ENCODE assay signal across 15 mouse cellular contexts in the genomic region with DNA sequence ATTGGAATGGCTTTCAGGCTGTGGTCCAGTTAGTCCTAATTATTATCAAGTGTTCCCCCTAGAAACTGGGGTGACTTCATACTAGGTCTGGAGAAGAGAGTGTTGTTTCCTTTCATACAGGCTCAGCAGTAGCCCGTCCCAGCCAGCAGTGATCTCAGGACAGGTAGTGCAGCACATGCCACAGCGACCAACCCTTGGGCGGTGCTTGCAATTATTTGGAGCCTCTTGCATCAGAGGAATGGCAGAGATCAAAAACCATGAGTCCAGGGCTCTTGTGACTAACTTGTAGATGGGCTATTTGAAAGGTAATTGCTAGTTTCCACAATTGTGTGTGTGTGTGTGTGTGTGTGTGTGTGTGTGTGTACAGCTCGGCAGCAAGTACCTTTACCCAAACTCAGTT.
"Had no signal": no experiment of that assay in that cellular context is flagged by ENCODE, and none has a peak within 500 bp of the region (broad histone marks: within the 10 kb centered on the region; RNA-seq: fewer than 3 reads in every experiment).

No protein-coding gene starts in this region.

- H3K36me3 ChIP-seq: intestine, embryonic 15.5 days; midbrain, embryonic 15.5 days; neural tube, embryonic 13.5 days; stomach, embryonic 15.5 days had no signal

- H3K9me3 ChIP-seq: intestine, embryonic 15.5 days; limb, embryonic 12.5 days; midbrain, embryonic 15.5 days; neural tube, embryonic 13.5 days; stomach, embryonic 15.5 days had no signal

- H3K27ac ChIP-seq: intestine, embryonic 15.5 days; layer of hippocampus, adult 2 months; limb, embryonic 12.5 days; macrophage; midbrain, embryonic 15.5 days; neural tube, embryonic 13.5 days; stomach, embryonic 15.5 days had no signal

- ATAC-seq: intestine, embryonic 15.5 days; midbrain, embryonic 15.5 days had no signal

- DNase-seq: kidney, adult 18-20 months; kidney, postnatal 10 days; kidney, postnatal 4 days; liver; right cerebral cortex, postnatal 14 days; thymus, postnatal 36 days had no signal

- H3K27me3 ChIP-seq: intestine, embryonic 15.5 days; megakaryocyte, embryonic 14.5 days; stomach, embryonic 15.5 days had no signal

- H3K9ac ChIP-seq: intestine, embryonic 15.5 days; limb, embryonic 12.5 days; midbrain, embryonic 15.5 days; neural tube, embryonic 13.5 days; stomach, embryonic 15.5 days had no signal

- H3K4me3 ChIP-seq: intestine, embryonic 15.5 days; layer of hippocampus, adult 2 months; limb, embryonic 12.5 days; megakaryocyte, embryonic 14.5 days; midbrain, embryonic 15.5 days; neural tube, embryonic 13.5 days; stomach, embryonic 15.5 days had no signal

- H3K4me2 ChIP-seq: intestine, embryonic 15.5 days; limb, embryonic 12.5 days; midbrain, embryonic 11.5 days; midbrain, embryonic 15.5 days; neural tube, embryonic 13.5 days; stomach, embryonic 15.5 days had no signal
